Comparison of ENCODE assay signal across 18 mouse cellular contexts in the genomic region with DNA sequence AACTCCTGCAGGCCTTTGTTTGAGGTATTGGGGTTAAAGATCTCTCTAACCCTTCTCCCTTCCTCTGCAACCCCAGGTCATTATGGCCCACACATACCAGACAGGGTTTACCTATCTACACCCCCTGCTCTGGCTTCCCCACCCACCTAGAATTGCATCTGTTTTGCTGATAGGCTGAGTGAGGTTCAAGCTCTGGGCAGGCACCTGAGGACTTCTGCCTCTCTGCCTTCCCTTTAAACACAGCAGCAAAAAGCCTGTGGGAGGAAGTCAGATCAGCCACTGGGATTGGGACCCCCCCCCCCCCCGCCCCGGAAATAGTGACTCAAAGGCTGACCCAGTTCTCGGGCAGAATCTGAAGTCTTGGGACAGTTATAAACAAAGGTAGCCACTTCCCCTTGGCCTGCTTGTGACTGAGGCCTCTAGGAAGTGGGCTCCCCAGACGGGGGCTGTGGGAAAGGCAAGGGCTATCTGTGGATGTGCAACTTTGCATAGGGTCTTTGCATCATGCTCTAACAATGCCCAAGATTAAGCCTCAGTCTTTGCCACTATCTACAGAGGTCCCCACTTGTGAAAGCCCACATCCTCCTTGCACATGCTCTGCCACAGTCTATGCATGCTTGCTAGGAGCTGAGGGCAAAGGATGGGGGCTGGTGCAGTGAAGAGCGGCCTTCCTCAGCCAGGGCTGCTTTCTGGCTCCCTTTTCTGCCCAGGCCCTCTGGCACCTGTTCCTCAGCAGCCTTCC. TPM values are rescaled to one million over a fixed set of nuclear protein-coding genes. Genes with fewer than 3 reads are reported as not detected.
DNase-seq lines count a peak whose midpoint lies in the region; ATAC-seq and TF ChIP-seq lines count a peak whose summit lies in the region.
"Had no signal": no experiment of that assay in that cellular context is flagged by ENCODE, and none has a peak within 500 bp of the region (broad histone marks: within the 10 kb centered on the region; RNA-seq: fewer than 3 reads in every experiment).

No protein-coding gene starts in this region.

- no peak overlapping the region for H3K9ac ChIP-seq in kidney, embryonic 16.5 days (replicated peaks; ENCODE audit: low read length)
- H3K9ac ChIP-seq: forebrain, embryonic 13.5 days; heart, embryonic 12.5 days; stomach, embryonic 15.5 days had no signal

- TF ChIP-seq CTCF in lung, adult 2 months (IDR thresholded peaks at IDR 0.05; ENCODE audit: insufficient read depth, low read length), result no peak

- no peak overlapping the region for H3K27ac ChIP-seq in kidney, embryonic 16.5 days (ENCODE audit: low read length)
- H3K27ac ChIP-seq: forebrain, embryonic 13.5 days; hindbrain, embryonic 10.5 days; limb, embryonic 10.5 days; stomach, embryonic 15.5 days had no signal

- H3K36me3 ChIP-seq in megakaryocyte, embryonic 14.5 days (replicated peaks; ENCODE audit: low read length), result peaks cover 41% of the 10 kb centered on the region
- H3K36me3 ChIP-seq in kidney, embryonic 16.5 days (ENCODE audit: insufficient read depth, low read length), result 0 out of 2 replicates have a peak, but pooled peaks cover 2% of the 10 kb centered on the region
- H3K36me3 ChIP-seq: stomach, embryonic 15.5 days had no signal

- peak; percentile 72 for ATAC-seq in CD4-positive, CD25-positive, alpha-beta regulatory T cell, adult 4 months
- peak; percentile 83 for ATAC-seq in activated CD4-positive, CD25-positive, alpha-beta regulatory T cell, adult 4 months
- ATAC-seq in kidney, embryonic 16.5 days (ENCODE audit: low FRiP score, low TSS enrichment), result no peak
- ATAC-seq: forebrain, embryonic 13.5 days; intestine, embryonic 16.5 days had no signal

- H3K4me2 ChIP-seq in kidney, embryonic 16.5 days (replicated peaks; ENCODE audit: low read depth, low read length), result no peak overlapping the region
- H3K4me2 ChIP-seq: forebrain, embryonic 13.5 days; heart, embryonic 12.5 days; stomach, embryonic 15.5 days had no signal

- 60% methylated on average over 5 of the region's 5 CpGs for WGBS in kidney, embryonic 16.5 days
- 36% methylated on average over 5 of the region's 5 CpGs for WGBS in lung, adult 2 months

- DNase-seq in thymus, postnatal 0 days (ENCODE audit: low spot score), result peak; percentile 87
- no peak for DNase-seq in lung, adult 2 months
- DNase-seq in retina, embryonic 14.5 days (ENCODE audit: low spot score), result no peak
- DNase-seq: adrenal gland, postnatal 25 days; cerebellum, adult 11-12 months; gastrocnemius, postnatal 25 days; kidney, postnatal 14 days; right cerebral cortex, postnatal 25 days had no signal

- no peaks in the 10 kb centered on the region for H3K27me3 ChIP-seq in megakaryocyte, embryonic 14.5 days (replicated peaks)
- H3K27me3 ChIP-seq in kidney, embryonic 16.5 days (ENCODE audit: insufficient read depth, low read length), result no peaks in the 10 kb centered on the region
- H3K27me3 ChIP-seq: forebrain, embryonic 13.5 days; heart, embryonic 12.5 days; stomach, embryonic 15.5 days had no signal

- H3K4me1 ChIP-seq in megakaryocyte, embryonic 14.5 days, result peaks cover 64% of the 10 kb centered on the region
- 0 out of 2 replicates have a peak, but pooled peaks cover 5% of the 10 kb centered on the region for H3K4me1 ChIP-seq in kidney, embryonic 16.5 days (ENCODE audit: insufficient read depth, low read length)
- H3K4me1 ChIP-seq in lung, adult 2 months (ENCODE audit: control insufficient read depth, insufficient read depth, low read length), result no peaks in the 10 kb centered on the region
- H3K4me1 ChIP-seq: forebrain, embryonic 13.5 days; limb, embryonic 10.5 days; stomach, embryonic 15.5 days had no signal

- TF ChIP-seq POLR2A in lung, adult 2 months (IDR thresholded peaks at IDR 0.05; ENCODE audit: borderline replicate concordance, extremely low read depth, low read depth, low read length), result no peak

- H3K4me3 ChIP-seq in megakaryocyte, embryonic 14.5 days (replicated peaks), result peak overlapping the region; percentile 44
- no peak overlapping the region for H3K4me3 ChIP-seq in kidney, embryonic 16.5 days (ENCODE audit: low read length)
- no peak overlapping the region for H3K4me3 ChIP-seq in lung, adult 2 months (replicated peaks; ENCODE audit: extremely low read depth, low read depth, low read length)
- H3K4me3 ChIP-seq: forebrain, embryonic 13.5 days; heart, embryonic 12.5 days; hindbrain, embryonic 10.5 days; limb, embryonic 10.5 days; stomach, embryonic 15.5 days had no signal

- no peaks in the 10 kb centered on the region for H3K9me3 ChIP-seq in megakaryocyte, embryonic 14.5 days
- H3K9me3 ChIP-seq in kidney, embryonic 16.5 days (ENCODE audit: low read length), result no peaks in the 10 kb centered on the region
- H3K9me3 ChIP-seq: forebrain, embryonic 13.5 days; heart, embryonic 12.5 days; hindbrain, embryonic 10.5 days; limb, embryonic 10.5 days; stomach, embryonic 15.5 days had no signal

RNA-seq across cellular contexts. Expression of gene Plekhf1, which starts 13.2 kb away (rescaled TPM):
- under 1 TPM; 0.37 to 0.39 TPM for polyA plus RNA-seq in CD4-positive, CD25-positive, alpha-beta regulatory T cell, adult 4 months (2017; shearing (Covaris generic))
- under 1 TPM; 0.45 to 0.47 TPM for polyA plus RNA-seq in activated CD4-positive, CD25-positive, alpha-beta regulatory T cell, adult 4 months (2017; shearing (Covaris generic))
- 0.97 and 2.8 TPM in 2 replicates for polyA plus RNA-seq in megakaryocyte, embryonic 14.5 days (2012; ENCODE audit: insufficient read depth, low replicate concordance)
- polyA plus RNA-seq in thymus, postnatal 0 days (2015; fragmentation: Nextera tagmentation; extraction: Ambion mirVana), result 8.1 and 8.8 TPM in 2 replicates
- polyA plus RNA-seq in kidney, embryonic 16.5 days (2015; fragmentation: Nextera tagmentation; extraction: Ambion mirVana), result 5.9 and 6.3 TPM in 2 replicates
- 3.2 and 4.4 TPM in 2 replicates for polyA plus RNA-seq in lung, adult 2 months (2012; rRNA removed)

RNA-seq across cellular contexts. Expression of gene 1600014C10Rik, which starts 31.6 kb away (rescaled TPM):
- 100 to 1,000 TPM; 152 to 193 TPM for polyA plus RNA-seq in CD4-positive, CD25-positive, alpha-beta regulatory T cell, adult 4 months (2017; shearing (Covaris generic))
- 100 to 1,000 TPM; 149 to 152 TPM for polyA plus RNA-seq in activated CD4-positive, CD25-positive, alpha-beta regulatory T cell, adult 4 months (2017; shearing (Covaris generic))
- polyA plus RNA-seq in megakaryocyte, embryonic 14.5 days (2012; ENCODE audit: insufficient read depth, low replicate concordance), result 2.2 and 22.1 TPM in 2 replicates
- polyA plus RNA-seq in thymus, postnatal 0 days (2015; fragmentation: Nextera tagmentation; extraction: Ambion mirVana), result 52.8 and 59.9 TPM in 2 replicates
- polyA plus RNA-seq in kidney, embryonic 16.5 days (2015; fragmentation: Nextera tagmentation; extraction: Ambion mirVana), result 17.6 and 18.9 TPM in 2 replicates
- polyA plus RNA-seq in lung, adult 2 months (2012; rRNA removed), result 12.2 and 16.4 TPM in 2 replicates

RNA-seq across cellular contexts. Expression of gene Pop4, which starts 56.6 kb away (rescaled TPM):
- 10 to 100 TPM; 28.1 to 28.4 TPM for polyA plus RNA-seq in CD4-positive, CD25-positive, alpha-beta regulatory T cell, adult 4 months (2017; shearing (Covaris generic))
- 10 to 100 TPM; 30.7 to 34.4 TPM for polyA plus RNA-seq in activated CD4-positive, CD25-positive, alpha-beta regulatory T cell, adult 4 months (2017; shearing (Covaris generic))
- polyA plus RNA-seq in megakaryocyte, embryonic 14.5 days (2012; ENCODE audit: insufficient read depth, low replicate concordance), result 2.6 and 5.5 TPM in 2 replicates
- polyA plus RNA-seq in thymus, postnatal 0 days (2015; fragmentation: Nextera tagmentation; extraction: Ambion mirVana), result 57.9 and 58.9 TPM in 2 replicates
- 63.3 and 64.0 TPM in 2 replicates for polyA plus RNA-seq in kidney, embryonic 16.5 days (2015; fragmentation: Nextera tagmentation; extraction: Ambion mirVana)
- 5.1 and 9.2 TPM in 2 replicates for polyA plus RNA-seq in lung, adult 2 months (2012; rRNA removed)
